Mouse (Mus musculus): ENCODE results near the gene Notch2.

GRCm38 (mm10) chr3:98086860-98087259 lies 73.5 kb downstream of the Notch2 start:
- no peak for TF ChIP-seq POLR2A (IDR thresholded peaks at IDR 0.05; ENCODE audit: low read depth, low read length)
- TF ChIP-seq CTCF (IDR thresholded peaks at IDR 0.05; ENCODE audit: extremely low read depth, insufficient read length, insufficient replicate concordance, low read depth, low read length), result no peak
